Mouse (Mus musculus) kidney, embryonic 15.5 days (tissue): ENCODE data around the gene Psmg1. TPM values are rescaled to one million over a fixed set of nuclear protein-coding genes. Genes with fewer than 3 reads are reported as not detected.
"Not testable (repeated sequence)": the region's sequence is repeated elsewhere in the genome, so short reads cannot be mapped to it uniquely, and the experiment has no call there.

Source experiments
- ATAC-seq: fragments of 200-750 bp; cut with Nextera tagmentation; replicated peaks from 2 replicates; pipeline ENCODE4 v1.8.0; 2017; ENCODE audit warnings: moderate TSS enrichment; ENCODE audit not compliant: low FRiP score
- H3K27ac ChIP-seq: fragments of 300-500 bp; sonication (generic); 2 replicates; pipeline ENCODE4 v1.5.1; 2015; ENCODE audit warnings: mild to moderate bottlenecking, inconsistent platforms
- H3K27me3 ChIP-seq: fragments of 300-500 bp; sonication (generic); 2 replicates; pipeline ENCODE4 v1.6.1; 2015; ENCODE audit warnings: inconsistent platforms
- H3K36me3 ChIP-seq: fragments of 300-500 bp; sonication (generic); 2 replicates; pipeline ENCODE4 v1.6.1; 2015; ENCODE audit warnings: inconsistent platforms
- H3K4me1 ChIP-seq: fragments of 300-500 bp; sonication (generic); 2 replicates; pipeline ENCODE4 v1.6.1; 2015; ENCODE audit warnings: inconsistent platforms
- H3K4me2 ChIP-seq: fragments of 300-500 bp; sonication (generic); 2 replicates; pipeline ENCODE4 v1.6.1; 2015; ENCODE audit warnings: moderate library complexity, mild to moderate bottlenecking, inconsistent platforms
- H3K4me3 ChIP-seq: fragments of 300-500 bp; sonication (generic); replicated peaks from 2 replicates; pipeline ENCODE4 v1.5.1; 2015; ENCODE audit warnings: mild to moderate bottlenecking, inconsistent platforms
- H3K9ac ChIP-seq: fragments of 300-500 bp; sonication (generic); 2 replicates; pipeline ENCODE4 v1.6.1; 2015; ENCODE audit warnings: mild to moderate bottlenecking, inconsistent platforms
- H3K9me3 ChIP-seq: fragments of 300-500 bp; sonication (generic); replicated peaks from 2 replicates; pipeline ENCODE4 v1.6.1; 2016; ENCODE audit warnings: inconsistent platforms
- WGBS: fragments of 180-500 bp; shearing (Covaris S2); methylation state at CpG from one replicate; pipeline ENCODE4 v1.1.7; 2015; ENCODE audit warnings: mixed read lengths; 5-methylcytosine and 5-hydroxymethylcytosine counted together
- polyA plus RNA-seq: library from polyadenylated mRNA; unstranded; fragments of >200 nt; fragmentation: Nextera tagmentation; extraction: Ambion mirVana; gene quantifications from 2 replicates; pipeline ENCODE4 v1.2.1, GENCODE M21; 2015

The Psmg1 gene
- polyA plus RNA-seq, 1 experiment from 2014 or later: 90.1 TPM

GRCm38 (mm10) chr16:95994576-95994975 is 3.8 kb upstream of the Psmg1 start:
- not testable (repeated sequence) for H3K27ac ChIP-seq, H3K9me3 ChIP-seq, ATAC-seq, H3K27me3 ChIP-seq, H3K4me2 ChIP-seq, H3K9ac ChIP-seq, H3K4me3 ChIP-seq
- WGBS: 90% methylated on average over 4 of the region's 4 CpGs
- peaks cover 47% of the 10 kb centered on the region for H3K36me3 ChIP-seq
- H3K4me1 ChIP-seq: peaks cover 14% of the 10 kb centered on the region

DNA sequence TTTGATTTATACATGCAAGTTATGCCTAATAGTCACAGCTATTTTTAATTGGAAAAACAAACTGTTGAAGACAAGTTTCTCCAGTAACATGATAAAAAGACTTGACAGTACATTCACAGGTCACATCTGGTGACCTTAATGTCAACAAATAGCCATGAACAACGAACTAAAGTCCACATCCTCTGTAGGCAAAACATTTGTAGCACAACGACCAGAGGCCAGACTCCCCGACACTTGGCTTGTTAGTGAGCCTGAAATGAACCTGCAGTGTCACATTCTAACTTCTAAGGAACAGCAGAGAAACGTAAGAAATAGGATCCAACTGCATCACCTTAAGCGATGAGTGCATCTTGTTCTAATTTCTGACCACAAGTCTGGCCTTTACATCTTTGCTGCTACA is 1.8 kb upstream of the Psmg1 start:
- no peak overlapping the region for H3K9ac ChIP-seq
- H3K4me2 ChIP-seq: no peak overlapping the region
- peaks cover 44% of the 10 kb centered on the region for H3K36me3 ChIP-seq
- 62% methylated on average over 5 of the region's 5 CpGs for WGBS
- no peak for ATAC-seq
- no peaks in the 10 kb centered on the region for H3K9me3 ChIP-seq
- no peak overlapping the region for H3K27ac ChIP-seq
- H3K4me3 ChIP-seq: no peak overlapping the region
- H3K4me1 ChIP-seq: peaks cover 19% of the 10 kb centered on the region
- no peaks in the 10 kb centered on the region for H3K27me3 ChIP-seq

- H3K9me3 ChIP-seq: no peaks in the 10 kb centered on the region
- peak overlapping the region; percentile 64 for H3K4me2 ChIP-seq
- ATAC-seq: no peak
- peaks cover 19% of the 10 kb centered on the region for H3K4me1 ChIP-seq
- WGBS: 10% methylated on average over 10 of the region's 10 CpGs
- H3K27me3 ChIP-seq: no peaks in the 10 kb centered on the region
- H3K27ac ChIP-seq: peak overlapping the region; percentile 93
- H3K9ac ChIP-seq: peak overlapping the region; percentile 81
- peaks cover 45% of the 10 kb centered on the region for H3K36me3 ChIP-seq
- H3K4me3 ChIP-seq: peak overlapping the region; percentile 87
Observed at GRCm38 (mm10) chr16:95991122-95991900, 551 bp upstream of the Psmg1 start.

- Histone ChIP-seq H3K36me3 (peaks cover 69% of the 10 kb centered on the region), H3K27ac (no peak overlapping the region), H3K4me1 (peaks cover 7% of the 10 kb centered on the region), H3K4me3 (no peak overlapping the region), H3K4me2 (no peak overlapping the region), H3K27me3 (no peaks in the 10 kb centered on the region), H3K9ac (no peak overlapping the region), H3K9me3 (no peaks in the 10 kb centered on the region)
- 84% methylated on average over 5 of the region's 5 CpGs for WGBS
- no peak for ATAC-seq
Observed at GRCm38 (mm10) chr16:95984911-95985310, 5.8 kb downstream of the Psmg1 start.

GRCm38 (mm10) chr16:95983601-95984000 is 7.2 kb downstream of the Psmg1 start:
- H3K9me3 ChIP-seq: no peaks in the 10 kb centered on the region
- ATAC-seq: no peak
- H3K27ac ChIP-seq: no peak overlapping the region
- WGBS: 74% methylated on average over 7 of the region's 7 CpGs
- H3K9ac ChIP-seq: no peak overlapping the region
- H3K27me3 ChIP-seq: no peaks in the 10 kb centered on the region
- H3K4me2 ChIP-seq: no peak overlapping the region
- H3K4me1 ChIP-seq: no peaks in the 10 kb centered on the region
- H3K4me3 ChIP-seq: no peak overlapping the region
- peaks cover 77% of the 10 kb centered on the region for H3K36me3 ChIP-seq

DNA sequence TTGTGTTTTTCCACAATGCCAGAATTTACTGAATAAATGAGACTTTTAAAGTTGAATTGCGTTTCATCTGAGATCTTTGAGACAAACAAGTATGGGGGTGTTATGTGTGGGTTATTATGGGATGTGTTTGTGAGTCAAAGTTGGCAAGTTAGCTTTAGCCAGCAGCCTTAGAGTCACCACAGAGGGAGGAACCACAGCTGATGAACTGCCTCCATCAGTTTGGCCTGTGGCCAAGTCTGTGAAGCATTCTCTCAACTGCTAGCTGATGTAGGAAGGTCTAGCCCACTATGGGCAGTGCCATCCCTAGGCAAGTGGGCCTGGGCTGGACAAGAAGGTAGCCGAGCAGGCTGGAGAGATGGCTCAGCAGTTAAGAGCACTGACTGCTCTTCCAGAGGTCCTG is 19.9 kb downstream of the Psmg1 start:
- Histone ChIP-seq H3K4me1 (no peaks in the 10 kb centered on the region), H3K4me3 (no peak overlapping the region), H3K9me3 (no peaks in the 10 kb centered on the region), H3K27me3 (no peaks in the 10 kb centered on the region), H3K36me3 (no peaks in the 10 kb centered on the region), H3K27ac (no peak overlapping the region), H3K9ac (no peak overlapping the region), H3K4me2 (no peak overlapping the region)
- 83% methylated on average over 2 of the region's 2 CpGs for WGBS
- no peak for ATAC-seq

GRCm38 (mm10) chr16:95967455-95967854 is 23.3 kb downstream of the Psmg1 start:
- Histone ChIP-seq H3K9me3 (no peaks in the 10 kb centered on the region), H3K4me1 (no peaks in the 10 kb centered on the region), H3K36me3 (no peaks in the 10 kb centered on the region), H3K27me3 (no peaks in the 10 kb centered on the region), H3K4me3 (no peak overlapping the region), H3K9ac (no peak overlapping the region), H3K27ac (no peak overlapping the region), H3K4me2 (no peak overlapping the region)
- ATAC-seq: no peak
- WGBS: 81% methylated on average over 11 of the region's 11 CpGs

GRCm38 (mm10) chr16:95964427-95965023 is 26.2 kb downstream of the Psmg1 start:
- H3K4me2 ChIP-seq: no peak overlapping the region
- WGBS: 46% methylated on average over 11 of the region's 11 CpGs
- ATAC-seq: no peak

DNA sequence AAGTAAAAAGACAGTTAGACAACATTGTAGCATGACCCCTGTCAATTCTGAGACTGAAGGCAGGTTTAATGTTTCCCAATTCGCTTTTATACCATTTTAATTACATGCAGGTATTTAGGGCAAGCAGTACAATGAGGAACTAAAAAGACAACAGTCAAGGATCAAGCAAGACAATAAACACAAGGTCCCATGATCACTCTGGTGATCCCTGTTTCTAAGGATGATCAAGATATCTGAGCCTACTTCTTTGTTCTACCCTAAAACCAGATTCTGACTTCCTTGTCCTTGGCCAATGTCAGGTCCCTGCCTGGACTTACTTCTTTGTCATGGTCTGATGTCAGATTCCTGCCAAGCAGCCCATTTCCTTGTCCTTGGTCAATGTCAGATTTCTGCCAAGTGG is 29.3 kb downstream of the Psmg1 start:
- not testable (repeated sequence) for H3K9ac ChIP-seq, H3K9me3 ChIP-seq, H3K4me1 ChIP-seq, H3K36me3 ChIP-seq, H3K4me2 ChIP-seq, H3K4me3 ChIP-seq, H3K27ac ChIP-seq, ATAC-seq, H3K27me3 ChIP-seq
- WGBS: 71% methylated on average over 1 of the region's 1 CpGs

More at GRCm38 (mm10) chr16:95964427-95965023, 26.2 kb downstream of the Psmg1 start:
- Histone ChIP-seq H3K4me1 (no peaks in the 10 kb centered on the region), H3K27ac (no peak overlapping the region), H3K27me3 (no peaks in the 10 kb centered on the region), H3K9me3 (no peaks in the 10 kb centered on the region), H3K36me3 (no peaks in the 10 kb centered on the region), H3K4me3 (no peak overlapping the region), H3K9ac (no peak overlapping the region)

GRCm38 (mm10) chr16:95960689-95961088 is 30.1 kb downstream of the Psmg1 start:
- not testable (repeated sequence) for H3K9me3 ChIP-seq, ATAC-seq, H3K36me3 ChIP-seq, H3K4me2 ChIP-seq, H3K9ac ChIP-seq, H3K27me3 ChIP-seq, H3K27ac ChIP-seq, H3K4me1 ChIP-seq, H3K4me3 ChIP-seq
- 89% methylated on average over 2 of the region's 2 CpGs for WGBS

DNA sequence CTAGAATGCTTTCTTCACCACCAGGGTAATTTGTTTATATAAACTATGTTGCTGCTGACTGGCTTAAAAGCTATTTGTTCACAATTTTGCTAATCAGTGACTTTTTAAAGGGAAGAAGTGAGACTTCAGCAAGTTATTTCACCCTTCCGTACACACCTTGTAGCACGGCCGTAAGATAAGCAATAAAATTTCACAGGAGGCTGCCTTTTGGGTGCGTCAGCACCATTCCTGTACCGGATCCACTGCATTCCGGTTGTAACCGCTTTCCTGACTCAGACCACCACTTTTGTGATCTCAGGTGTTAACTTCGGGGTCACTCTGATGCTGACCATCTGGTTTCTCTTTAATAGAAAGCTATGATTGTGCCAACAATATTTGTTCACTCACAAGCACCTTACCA is 32.7 kb downstream of the Psmg1 start:
- Histone ChIP-seq H3K27ac (no peak overlapping the region), H3K27me3 (no peaks in the 10 kb centered on the region), H3K4me2 (no peak overlapping the region), H3K9me3 (no peaks in the 10 kb centered on the region), H3K36me3 (no peaks in the 10 kb centered on the region), H3K9ac (no peak overlapping the region), H3K4me3 (no peak overlapping the region), H3K4me1 (no peaks in the 10 kb centered on the region)
- 56% methylated on average over 8 of the region's 8 CpGs for WGBS
- no peak for ATAC-seq

DNA sequence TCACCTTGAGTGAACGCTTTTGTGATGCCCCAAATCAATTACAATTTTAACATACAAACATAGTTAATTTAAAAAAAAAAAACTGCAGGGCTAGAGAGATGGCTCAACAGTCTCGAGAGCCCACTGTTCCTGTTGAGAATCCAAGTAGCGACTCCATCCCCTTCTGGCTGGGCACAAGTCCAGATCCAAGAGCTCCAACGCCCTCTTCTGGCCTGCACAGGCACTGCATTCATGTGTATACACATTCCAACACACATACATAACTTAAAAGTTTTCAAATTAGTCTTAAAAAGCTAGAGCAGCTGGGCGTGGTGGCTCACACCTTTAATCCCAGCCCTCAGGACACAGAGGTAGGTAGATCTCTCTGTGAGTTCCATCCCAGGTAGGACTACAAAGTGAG is 34.1 kb downstream of the Psmg1 start:
- no peak overlapping the region for H3K4me2 ChIP-seq
- no peaks in the 10 kb centered on the region for H3K4me1 ChIP-seq
- H3K36me3 ChIP-seq: no peaks in the 10 kb centered on the region
- no peaks in the 10 kb centered on the region for H3K27me3 ChIP-seq
- WGBS: 69% methylated on average over 5 of the region's 5 CpGs
- no peak for ATAC-seq
- no peak overlapping the region for H3K27ac ChIP-seq
- no peaks in the 10 kb centered on the region for H3K9me3 ChIP-seq
- H3K9ac ChIP-seq: no peak overlapping the region
- H3K4me3 ChIP-seq: no peak overlapping the region
